Comparison of ENCODE assay signal across 9 mouse cellular contexts in the genomic region with DNA sequence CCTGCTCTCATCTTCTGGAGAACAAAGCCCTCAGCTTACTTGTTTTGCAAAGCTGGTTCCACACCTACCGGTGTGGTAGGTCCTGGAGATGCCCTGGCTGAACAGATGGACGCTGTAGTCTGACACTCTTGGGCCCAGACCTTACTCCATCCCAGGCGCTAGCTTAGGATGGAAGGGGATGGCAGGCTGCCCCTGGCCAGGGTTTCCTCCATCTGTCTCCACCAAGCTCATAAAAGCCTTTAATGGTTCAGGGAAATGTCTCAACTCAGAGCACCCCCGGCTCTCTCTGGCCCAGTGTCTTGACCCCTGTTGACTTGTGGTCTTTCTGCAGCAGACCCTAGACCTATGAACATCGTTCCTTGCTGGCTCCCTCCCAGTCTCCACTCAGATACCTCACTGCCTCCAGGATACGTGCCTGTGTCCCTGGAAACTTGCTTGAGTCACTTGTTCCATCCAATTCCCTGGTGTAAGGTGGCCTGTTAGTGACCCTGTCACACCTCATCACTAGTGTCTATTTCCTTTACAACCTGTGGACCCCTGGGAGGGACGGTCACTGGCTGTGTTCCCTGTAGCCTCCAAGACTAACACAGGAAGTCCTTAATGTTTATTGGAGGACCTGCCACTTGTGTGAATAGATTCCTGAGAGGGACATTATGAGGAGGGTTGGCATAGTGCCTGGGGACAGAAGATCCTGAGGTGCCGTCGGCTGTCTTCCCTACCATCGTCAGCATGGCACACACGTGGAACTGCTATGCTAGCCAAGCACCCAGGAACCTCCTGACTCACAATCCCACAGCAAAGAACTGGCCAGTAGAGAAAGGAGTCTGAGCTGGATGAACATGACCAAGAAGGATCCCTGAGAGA. TPM values are rescaled to one million over a fixed set of nuclear protein-coding genes. Genes with fewer than 3 reads are reported as not detected.
DNase-seq lines count a peak whose midpoint lies in the region; ATAC-seq and TF ChIP-seq lines count a peak whose summit lies in the region.
"Had no signal": no experiment of that assay in that cellular context is flagged by ENCODE, and none has a peak within 500 bp of the region (broad histone marks: within the 10 kb centered on the region; RNA-seq: fewer than 3 reads in every experiment).

No protein-coding gene starts in this region.

- peaks cover 5% of the 10 kb centered on the region for H3K36me3 ChIP-seq in midbrain, embryonic 13.5 days
- H3K36me3 ChIP-seq in midbrain, embryonic 16.5 days (ENCODE audit: control insufficient read depth, insufficient read depth, low read length) = no peaks in the 10 kb centered on the region; the same call in 1 of the 2 replicates
- H3K36me3 ChIP-seq in stomach, postnatal 0 days (ENCODE audit: control insufficient read depth, insufficient read depth, low read length) = no peaks in the 10 kb centered on the region

- no peak overlapping the region for H3K4me2 ChIP-seq in midbrain, embryonic 13.5 days (replicated peaks)
- no peak overlapping the region for H3K4me2 ChIP-seq in midbrain, embryonic 16.5 days (ENCODE audit: low read length)
- H3K4me2 ChIP-seq in stomach, postnatal 0 days (replicated peaks; ENCODE audit: low read depth) = no peak overlapping the region

- H3K27me3 ChIP-seq in midbrain, embryonic 13.5 days = no peaks in the 10 kb centered on the region
- no peaks in the 10 kb centered on the region for H3K27me3 ChIP-seq in midbrain, embryonic 16.5 days (ENCODE audit: control insufficient read depth, insufficient read depth, low read depth, low read length)
- no peaks in the 10 kb centered on the region for H3K27me3 ChIP-seq in stomach, postnatal 0 days (ENCODE audit: control insufficient read depth, insufficient read depth, low read length)
- H3K27me3 ChIP-seq: Patski had no signal

- H3K9me3 ChIP-seq in midbrain, embryonic 13.5 days = no peaks in the 10 kb centered on the region
- H3K9me3 ChIP-seq in midbrain, embryonic 16.5 days (replicated peaks; ENCODE audit: control insufficient read depth, low read length, poor library complexity, severe bottlenecking) = no peaks in the 10 kb centered on the region
- H3K9me3 ChIP-seq in stomach, postnatal 0 days (ENCODE audit: control insufficient read depth, low read length) = no peaks in the 10 kb centered on the region

- no peak overlapping the region for H3K4me3 ChIP-seq in midbrain, embryonic 13.5 days (replicated peaks)
- H3K4me3 ChIP-seq in midbrain, embryonic 16.5 days (ENCODE audit: low read depth, low read length) = no peak overlapping the region
- no peak overlapping the region for H3K4me3 ChIP-seq in stomach, postnatal 0 days (ENCODE audit: low read depth, low read length)

- intact Hi-C loops in left cerebral cortex, postnatal 25 days (cut with DNase I) = loop anchor here (1.0 kb wide), 2 partner anchors 38 to 64 kb away; no protein-coding TSS in a partner anchor

- ATAC-seq in midbrain, embryonic 13.5 days = peak; percentile 31; the same call in 1 of the 2 replicates
- ATAC-seq in midbrain, embryonic 16.5 days = no peak
- ATAC-seq in stomach, postnatal 0 days (ENCODE audit: low FRiP score, low TSS enrichment) = no peak

- TF ChIP-seq CTCF in stomach, postnatal 0 days (IDR thresholded peaks at IDR 0.05; ENCODE audit: low read depth) = no peak

- H3K9ac ChIP-seq in midbrain, embryonic 13.5 days (replicated peaks) = no peak overlapping the region
- no peak overlapping the region for H3K9ac ChIP-seq in midbrain, embryonic 16.5 days (ENCODE audit: low read depth, low read length)
- no peak overlapping the region for H3K9ac ChIP-seq in stomach, postnatal 0 days (ENCODE audit: low read length)

- TF ChIP-seq EP300 in stomach, postnatal 0 days (optimal IDR thresholded peaks at IDR 0.05) = no peak

- 82% methylated on average over 11 of the region's 11 CpGs for WGBS in midbrain, embryonic 13.5 days
- 74% methylated on average over 11 of the region's 11 CpGs for WGBS in midbrain, embryonic 16.5 days
- 56% methylated on average over 11 of the region's 11 CpGs for WGBS in stomach, postnatal 0 days

- DNase-seq in cerebellum, postnatal 25 days = peak; percentile 95 to 96
- peak; percentile 59 to 65 for DNase-seq in kidney, postnatal 25 days
- DNase-seq in stomach, postnatal 0 days (ENCODE audit: low spot score) = no peak
- no peak for DNase-seq in retina, postnatal 1 day
- no peak for DNase-seq in left cerebral cortex, postnatal 25 days (ENCODE audit: low spot score in 2 of 2)

- 0 out of 2 replicates have a peak, but pooled peaks cover 3% of the 10 kb centered on the region for H3K4me1 ChIP-seq in midbrain, embryonic 13.5 days (replicated peaks)
- H3K4me1 ChIP-seq in midbrain, embryonic 16.5 days (ENCODE audit: control insufficient read depth, insufficient read depth, low read length) = no peaks in the 10 kb centered on the region
- H3K4me1 ChIP-seq in stomach, postnatal 0 days (replicated peaks; ENCODE audit: control insufficient read depth, insufficient read depth) = no peaks in the 10 kb centered on the region

- H3K27ac ChIP-seq in midbrain, embryonic 13.5 days = no peak overlapping the region
- H3K27ac ChIP-seq in midbrain, embryonic 16.5 days (ENCODE audit: low read length) = no peak overlapping the region
- H3K27ac ChIP-seq in stomach, postnatal 0 days (replicated peaks) = 0 out of 2 replicates have a peak overlapping the region, but pooled peaks have one; percentile 4

RNA-seq across cellular contexts. Expression of a gene that starts 9.0 kb away (rescaled TPM):
- polyA plus RNA-seq in midbrain, embryonic 13.5 days (2015; fragmentation: Nextera tagmentation; extraction: Ambion mirVana) = 89.7 and 93.8 TPM in 2 replicates
- 99.6 and 103 TPM in 2 replicates for polyA plus RNA-seq in midbrain, embryonic 16.5 days (2015; fragmentation: Nextera tagmentation; extraction: Ambion mirVana)
- polyA plus RNA-seq in stomach, postnatal 0 days (2015; fragmentation: Nextera tagmentation; extraction: Ambion mirVana) = 62.0 and 63.8 TPM in 2 replicates
- total RNA-seq in left cerebral cortex, postnatal 25 days (2021) = 10 to 100 TPM; 35.9 to 40.3 TPM

RNA-seq across cellular contexts. Expression of a gene that starts 26.1 kb away (rescaled TPM):
- polyA plus RNA-seq in midbrain, embryonic 13.5 days (2015; fragmentation: Nextera tagmentation; extraction: Ambion mirVana) = 11.4 and 12.4 TPM in 2 replicates
- 12.9 and 15.5 TPM in 2 replicates for polyA plus RNA-seq in midbrain, embryonic 16.5 days (2015; fragmentation: Nextera tagmentation; extraction: Ambion mirVana)
- polyA plus RNA-seq in stomach, postnatal 0 days (2015; fragmentation: Nextera tagmentation; extraction: Ambion mirVana) = 4.8 and 6.0 TPM in 2 replicates
- 10 to 100 TPM; 33.1 to 35.6 TPM for total RNA-seq in left cerebral cortex, postnatal 25 days (2021)

RNA-seq across cellular contexts. Expression of a gene that starts 31.9 kb away (rescaled TPM):
- 78.4 and 84.8 TPM in 2 replicates for polyA plus RNA-seq in midbrain, embryonic 13.5 days (2015; fragmentation: Nextera tagmentation; extraction: Ambion mirVana)
- 149 and 165 TPM in 2 replicates for polyA plus RNA-seq in midbrain, embryonic 16.5 days (2015; fragmentation: Nextera tagmentation; extraction: Ambion mirVana)
- 14.7 and 15.0 TPM in 2 replicates for polyA plus RNA-seq in stomach, postnatal 0 days (2015; fragmentation: Nextera tagmentation; extraction: Ambion mirVana)
- 100 to 1,000 TPM; 153 to 165 TPM for total RNA-seq in left cerebral cortex, postnatal 25 days (2021)

RNA-seq across cellular contexts. Expression of a gene that starts 38.7 kb away (rescaled TPM):
- 0.39 and 0.46 TPM in 2 replicates for polyA plus RNA-seq in midbrain, embryonic 13.5 days (2015; fragmentation: Nextera tagmentation; extraction: Ambion mirVana)
- polyA plus RNA-seq in midbrain, embryonic 16.5 days (2015; fragmentation: Nextera tagmentation; extraction: Ambion mirVana) = 0.34 and 0.35 TPM in 2 replicates
- 1.3 and 1.9 TPM in 2 replicates for polyA plus RNA-seq in stomach, postnatal 0 days (2015; fragmentation: Nextera tagmentation; extraction: Ambion mirVana)
- 1 to 10 TPM; 2.7 to 2.9 TPM for total RNA-seq in left cerebral cortex, postnatal 25 days (2021)

RNA-seq across cellular contexts. Expression of a gene that starts 41.4 kb away (rescaled TPM):
- not detected in 2 replicates for polyA plus RNA-seq in midbrain, embryonic 13.5 days (2015; fragmentation: Nextera tagmentation; extraction: Ambion mirVana)
- polyA plus RNA-seq in midbrain, embryonic 16.5 days (2015; fragmentation: Nextera tagmentation; extraction: Ambion mirVana) = not detected in 2 replicates
- 0.17 and 0.46 TPM in 2 replicates for polyA plus RNA-seq in stomach, postnatal 0 days (2015; fragmentation: Nextera tagmentation; extraction: Ambion mirVana)
- total RNA-seq in left cerebral cortex, postnatal 25 days (2021) = not detected
- total RNA-seq: gastrocnemius, postnatal 4 days had no signal

Comparison
In these comparisons a context has a peak if more than half of its experiments do, and no peak if none do; other contexts are left out.
1. DNase-seq: peak in cerebellum, postnatal 25 days (2 of 2) and kidney, postnatal 25 days (2 of 2); none in stomach, postnatal 0 days (single experiment), retina, postnatal 1 day (single experiment) and left cerebral cortex, postnatal 25 days (0 of 2).